Mouse (Mus musculus): ENCODE data around the gene Gm20388.

Gene Gm20388

GRCm38 (mm10) chr8:122763267-122763738 lies 2852.7 kb downstream of the Gm20388 start:
- no peak for DNase-seq (ENCODE audit: low spot score in 2 of 2)

GRCm38 (mm10) chr8:122764790-122765474 lies 2854.3 kb downstream of the Gm20388 start:
- DNase-seq (ENCODE audit: low spot score in 2 of 2): no peak

- no peak for DNase-seq (ENCODE audit: low spot score in 2 of 2)
These were observed 2855.5 kb downstream of the Gm20388 start for GRCm38 (mm10) chr8:122766189-122766588.

- DNase-seq (ENCODE audit: low spot score in 2 of 2): no peak
These were observed 2856.1 kb downstream of the Gm20388 start for GRCm38 (mm10) chr8:122766647-122767200.

- DNase-seq (ENCODE audit: low spot score in 2 of 2): no peak
These were observed 2856.6 kb downstream of the Gm20388 start for GRCm38 (mm10) chr8:122767229-122767628.

- no peak for DNase-seq (ENCODE audit: low spot score in 2 of 2)
These were observed 2858.8 kb downstream of the Gm20388 start for GRCm38 (mm10) chr8:122769251-122770058.

GRCm38 (mm10) chr8:122772431-122773060 lies 2861.9 kb downstream of the Gm20388 start:
- DNase-seq (ENCODE audit: low spot score in 2 of 2): no peak

GRCm38 (mm10) chr8:122775285-122776155 lies 2864.9 kb downstream of the Gm20388 start, which contains the start of gene Acsf3:
Gene Acsf3, plus strand, starts transcription at chr8:122775486.
- DNase-seq (ENCODE audit: low spot score in 2 of 2): peak; percentile 68 to 88

GRCm38 (mm10) chr8:122777701-122778100 lies 2867.1 kb downstream of the Gm20388 start:
- no peak for DNase-seq (ENCODE audit: low spot score in 2 of 2)

- no peak for DNase-seq (ENCODE audit: low spot score in 2 of 2)
These were observed 2868.1 kb downstream of the Gm20388 start for GRCm38 (mm10) chr8:122778703-122779239.

- no peak for DNase-seq (ENCODE audit: low spot score in 2 of 2)
These were observed 2868.6 kb downstream of the Gm20388 start for GRCm38 (mm10) chr8:122779255-122779654.

- no peak for DNase-seq (ENCODE audit: low spot score in 2 of 2)
These were observed 2874.1 kb downstream of the Gm20388 start for GRCm38 (mm10) chr8:122784756-122785155.

- no peak for DNase-seq (ENCODE audit: low spot score in 2 of 2)
These were observed 2879.2 kb downstream of the Gm20388 start for GRCm38 (mm10) chr8:122789796-122790195.

GRCm38 (mm10) chr8:122793375-122794174 lies 2882.9 kb downstream of the Gm20388 start:
- DNase-seq (ENCODE audit: low spot score in 2 of 2): no peak

GRCm38 (mm10) chr8:122794175-122794454 lies 2883.5 kb downstream of the Gm20388 start:
- no peak for DNase-seq (ENCODE audit: low spot score in 2 of 2)

- no peak for DNase-seq (ENCODE audit: low spot score in 2 of 2)
These were observed 2893.5 kb downstream of the Gm20388 start for GRCm38 (mm10) chr8:122803906-122804761.

GRCm38 (mm10) chr8:122805349-122805748 lies 2894.7 kb downstream of the Gm20388 start:
- no peak for DNase-seq (ENCODE audit: low spot score in 2 of 2)

GRCm38 (mm10) chr8:122806956-122807538 lies 2896.4 kb downstream of the Gm20388 start:
- no peak for DNase-seq (ENCODE audit: low spot score in 2 of 2)

GRCm38 (mm10) chr8:122807907-122808306 lies 2897.3 kb downstream of the Gm20388 start:
- DNase-seq (ENCODE audit: low spot score in 2 of 2): no peak
